8 mouse cellular contexts compared by ENCODE assay signal in genomic region chr7:16491759-16492158, GRCm38 (mm10). TPM values are rescaled to one million over a fixed set of nuclear protein-coding genes. Genes with fewer than 3 reads are reported as not detected.
DNase-seq lines count a peak whose midpoint lies in the region; ATAC-seq and TF ChIP-seq lines count a peak whose summit lies in the region.

No protein-coding gene starts in this region.

- no peaks in the 10 kb centered on the region for H3K4me1 ChIP-seq in liver, embryonic 13.5 days (replicated peaks)
- no peaks in the 10 kb centered on the region for H3K4me1 ChIP-seq in neural tube, embryonic 12.5 days

- peak; percentile 80 for DNase-seq in ZHBTc4 (ENCODE audit: low read depth, low spot score)
- peak; percentile 40 to 66 for DNase-seq in cerebellum, postnatal 4 days (ENCODE audit: low spot score in 2 of 2)
- peak; percentile 62 for DNase-seq in gastrocnemius, postnatal 10 days
- peak; percentile 76 for DNase-seq in kidney, adult 9 months
- DNase-seq in liver, embryonic 13.5 days: peak; percentile 39
- peak; percentile 79 for DNase-seq in testis, postnatal 10 days (ENCODE audit: low spot score)

- no peak overlapping the region for H3K27ac ChIP-seq in liver, embryonic 13.5 days
- no peak overlapping the region for H3K27ac ChIP-seq in neural tube, embryonic 12.5 days

- no peak overlapping the region for H3ac ChIP-seq in C2C12 (ENCODE audit: control insufficient read depth, insufficient read length, low read depth)

- no peaks in the 10 kb centered on the region for H3K27me3 ChIP-seq in C2C12 (ENCODE audit: control insufficient read depth, insufficient read depth, insufficient read length)
- no peaks in the 10 kb centered on the region for H3K27me3 ChIP-seq in liver, embryonic 13.5 days
- H3K27me3 ChIP-seq in neural tube, embryonic 12.5 days (replicated peaks): no peaks in the 10 kb centered on the region

- H3K9ac ChIP-seq in liver, embryonic 13.5 days: no peak overlapping the region
- H3K9ac ChIP-seq in neural tube, embryonic 12.5 days: no peak overlapping the region

- WGBS in liver, embryonic 13.5 days (ENCODE audit: insufficient replicate concordance): 31% methylated on average over 3 of the region's 3 CpGs
- WGBS in neural tube, embryonic 12.5 days: 38% methylated on average over 3 of the region's 3 CpGs

- H3K36me3 ChIP-seq in C2C12 (ENCODE audit: control insufficient read depth, insufficient read depth): peaks cover 9% of the 10 kb centered on the region
- H3K36me3 ChIP-seq in liver, embryonic 13.5 days: peaks cover 11% of the 10 kb centered on the region
- H3K36me3 ChIP-seq in neural tube, embryonic 12.5 days: peaks cover 18% of the 10 kb centered on the region

- TF ChIP-seq CTCF in C2C12 (IDR thresholded peaks at IDR 0.05; ENCODE audit: control insufficient read depth, insufficient read depth, insufficient read length): peak; percentile 68

- no peaks in the 10 kb centered on the region for H3K79me2 ChIP-seq in C2C12 (ENCODE audit: control insufficient read depth, insufficient read depth)

- no peaks in the 10 kb centered on the region for H3K9me3 ChIP-seq in liver, embryonic 13.5 days (replicated peaks)
- no peaks in the 10 kb centered on the region for H3K9me3 ChIP-seq in neural tube, embryonic 12.5 days

- H3K79me3 ChIP-seq in C2C12 (ENCODE audit: low read depth): no peaks in the 10 kb centered on the region

- ATAC-seq in liver, embryonic 13.5 days (ENCODE audit: low read depth): no peak
- ATAC-seq in neural tube, embryonic 12.5 days (ENCODE audit: low FRiP score, low read depth): 0 out of 2 replicates have a peak, but pooled peaks have one; percentile 19

- no peak overlapping the region for H3K4me2 ChIP-seq in liver, embryonic 13.5 days
- no peak overlapping the region for H3K4me2 ChIP-seq in neural tube, embryonic 12.5 days (replicated peaks)

- no peak overlapping the region for H3K4me3 ChIP-seq in C2C12 (ENCODE audit: insufficient read depth, poor library complexity, severe bottlenecking)
- no peak overlapping the region for H3K4me3 ChIP-seq in liver, embryonic 13.5 days (replicated peaks)
- H3K4me3 ChIP-seq in neural tube, embryonic 12.5 days: no peak overlapping the region

TF ChIP-seq in C2C12, 6 proteins besides CTCF, POLR2A, EP300 and RAD21:
- TF ChIP-seq CEBPB (IDR thresholded peaks at IDR 0.05; ENCODE audit: low read depth) (no peak), USF1 (IDR thresholded peaks at IDR 0.05; ENCODE audit: low read depth) (no peak), FOSL1 (IDR thresholded peaks at IDR 0.05; ENCODE audit: insufficient read depth, low read length, poor library complexity, severe bottlenecking) (no peak), MYOD1 (IDR thresholded peaks at IDR 0.05; ENCODE audit: control insufficient read depth, insufficient read length, low read depth) (no peak), MYOG (IDR thresholded peaks at IDR 0.05; ENCODE audit: control insufficient read depth, extremely low read depth, insufficient read length) (no peak), MAX (IDR thresholded peaks at IDR 0.05) (no peak)

RNA-seq across cellular contexts. Expression of gene Npas1, which starts 14.2 kb away (rescaled TPM):
- polyA plus RNA-seq in C2C12 (2012; fragmentation: generic; extraction: Trizol): 0.18 TPM
- not detected for total RNA-seq in gastrocnemius, postnatal 10 days (2021)
- polyA plus RNA-seq in liver, embryonic 13.5 days (2015; fragmentation: Nextera tagmentation; extraction: Ambion mirVana): 0.13 and 0.16 TPM in 2 replicates
- polyA plus RNA-seq in neural tube, embryonic 12.5 days (2016; fragmentation: Nextera tagmentation; extraction: Ambion mirVana): 1.0 and 1.4 TPM in 2 replicates

RNA-seq across cellular contexts. Expression of gene Tmem160, which starts 39.2 kb away (rescaled TPM):
- 81.7 TPM for polyA plus RNA-seq in C2C12 (2012; fragmentation: generic; extraction: Trizol)
- 10 to 100 TPM; 18.8 to 18.9 TPM for total RNA-seq in gastrocnemius, postnatal 10 days (2021)
- polyA plus RNA-seq in liver, embryonic 13.5 days (2015; fragmentation: Nextera tagmentation; extraction: Ambion mirVana): 30.0 and 35.4 TPM in 2 replicates
- 58.5 and 66.6 TPM in 2 replicates for polyA plus RNA-seq in neural tube, embryonic 12.5 days (2016; fragmentation: Nextera tagmentation; extraction: Ambion mirVana)
